Mouse (Mus musculus): Measurements from ENCODE around the gene Hoxb7. TPM values are rescaled to one million over a fixed set of nuclear protein-coding genes. Genes with fewer than 3 reads are reported as not detected.

The Hoxb7 gene
- polyA plus RNA-seq, 1 experiment from 2014 or later, result 45.6 TPM

- peaks cover 87% of the 10 kb centered on the region for H3K27me3 ChIP-seq (ENCODE audit: control insufficient read depth, insufficient read depth, low read length)
These were observed 48.6 kb downstream of the Hoxb7 start for GRCm38 (mm10) chr11:96334998-96335397.

GRCm38 (mm10) chr11:96336597-96336996, 50.2 kb downstream of the Hoxb7 start:
- Histone ChIP-seq H3K4me2 (replicated peaks) (peak overlapping the region; percentile 77), H3K27me3 (ENCODE audit: control insufficient read depth, insufficient read depth, low read length) (peaks cover 81% of the 10 kb centered on the region), H3K9me3 (ENCODE audit: control insufficient read depth, low read length) (no peaks in the 10 kb centered on the region), H3K36me3 (replicated peaks; ENCODE audit: control insufficient read depth, insufficient read depth) (0 out of 2 replicates have a peak, but pooled peaks cover 6% of the 10 kb centered on the region), H3K4me3 (replicated peaks; ENCODE audit: low read length) (peak overlapping the region; percentile 48), H3K27ac (peak overlapping the region; percentile 99), H3K4me1 (replicated peaks; ENCODE audit: control insufficient read depth, insufficient read depth, low read length) (peaks cover 27% of the 10 kb centered on the region), H3K9ac (peak overlapping the region; percentile 97)
- ATAC-seq (ENCODE audit: low FRiP score) (no peak), DNase-seq (ENCODE audit: low spot score) (no peak)
- WGBS, result 6% methylated on average over 2 of the region's 2 CpGs

More at GRCm38 (mm10) chr11:96334998-96335397, 48.6 kb downstream of the Hoxb7 start:
- no peaks in the 10 kb centered on the region for H3K9me3 ChIP-seq (ENCODE audit: control insufficient read depth, low read length)
- peak overlapping the region; percentile 99 for H3K27ac ChIP-seq
- H3K4me1 ChIP-seq (replicated peaks; ENCODE audit: control insufficient read depth, insufficient read depth, low read length), result peaks cover 27% of the 10 kb centered on the region
- no peak for DNase-seq (ENCODE audit: low spot score)
- peak overlapping the region; percentile 48 for H3K4me3 ChIP-seq (replicated peaks; ENCODE audit: low read length)
- peak overlapping the region; percentile 77 for H3K4me2 ChIP-seq (replicated peaks)
- H3K9ac ChIP-seq, result peak overlapping the region; percentile 97
- no peak for ATAC-seq (ENCODE audit: low FRiP score)
- 0 out of 2 replicates have a peak, but pooled peaks cover 6% of the 10 kb centered on the region for H3K36me3 ChIP-seq (replicated peaks; ENCODE audit: control insufficient read depth, insufficient read depth)
- 22% methylated on average over 3 of the region's 3 CpGs for WGBS

GRCm38 (mm10) chr11:96337026-96337425, 50.6 kb downstream of the Hoxb7 start:
- no peaks in the 10 kb centered on the region for H3K9me3 ChIP-seq (ENCODE audit: control insufficient read depth, low read length)
- H3K27ac ChIP-seq, result peak overlapping the region; percentile 99
- peaks cover 81% of the 10 kb centered on the region for H3K27me3 ChIP-seq (ENCODE audit: control insufficient read depth, insufficient read depth, low read length)
- no peak for DNase-seq (ENCODE audit: low spot score)
- H3K36me3 ChIP-seq (replicated peaks; ENCODE audit: control insufficient read depth, insufficient read depth), result 0 out of 2 replicates have a peak, but pooled peaks cover 6% of the 10 kb centered on the region
- 0% methylated on average over 6 of the region's 6 CpGs for WGBS
- peak overlapping the region; percentile 48 for H3K4me3 ChIP-seq (replicated peaks; ENCODE audit: low read length)
- H3K4me1 ChIP-seq (replicated peaks; ENCODE audit: control insufficient read depth, insufficient read depth, low read length), result peaks cover 27% of the 10 kb centered on the region
- H3K9ac ChIP-seq, result peak overlapping the region; percentile 97
- H3K4me2 ChIP-seq (replicated peaks), result peak overlapping the region; percentile 77
- ATAC-seq (ENCODE audit: low FRiP score), result no peak

GRCm38 (mm10) chr11:96338957-96339855, 52.8 kb downstream of the Hoxb7 start:
- Histone ChIP-seq H3K4me3 (replicated peaks; ENCODE audit: low read length) (peak overlapping the region; percentile 48), H3K27ac (peak overlapping the region; percentile 99), H3K9me3 (ENCODE audit: control insufficient read depth, low read length) (no peaks in the 10 kb centered on the region), H3K4me1 (replicated peaks; ENCODE audit: control insufficient read depth, insufficient read depth, low read length) (peaks cover 27% of the 10 kb centered on the region), H3K9ac (peak overlapping the region; percentile 97), H3K27me3 (ENCODE audit: control insufficient read depth, insufficient read depth, low read length) (peaks cover 77% of the 10 kb centered on the region), H3K4me2 (replicated peaks) (peak overlapping the region; percentile 77), H3K36me3 (replicated peaks; ENCODE audit: control insufficient read depth, insufficient read depth) (0 out of 2 replicates have a peak, but pooled peaks cover under 1% of the 10 kb centered on the region)
- ATAC-seq (ENCODE audit: low FRiP score) (no peak), DNase-seq (ENCODE audit: low spot score) (no peak)
- WGBS, result 12% methylated on average over 7 of the region's 7 CpGs

MicroRNA genes within 50 kb of the gene (microRNA counts, 519-probe panel; counts per million panel counts)
- microRNA mmu-miR-10a, result 6,554 counts per million, percentile 87 among the panel's probes with 10 or more counts
- not detected for microRNA mmu-miR-196a

Small RNA genes lying within 50 kb of the gene (microRNA-seq; reads per million reads assigned to microRNA genes)
- gene Mir10a (90,772 reads per million, percentile 100 among the genes with 10 or more reads in this experiment), gene Mir196a-1 (not detected)

Other genes with a start within 250 kb of the Hoxb7 start
- gene Ube2z, start 221.2 kb upstream of the Hoxb7 start, polyA plus RNA-seq (2014; fragmentation: Nextera tagmentation; extraction: Ambion mirVana), result 32.3 and 38.6 TPM in 2 replicates
- 950 and 1,009 TPM in 2 replicates for gene Atp5g1, start 211.0 kb upstream of the Hoxb7 start, polyA plus RNA-seq (2014; fragmentation: Nextera tagmentation; extraction: Ambion mirVana)
- gene Calcoco2, start 174.7 kb upstream of the Hoxb7 start, polyA plus RNA-seq (2014; fragmentation: Nextera tagmentation; extraction: Ambion mirVana), result not detected in 2 replicates
- gene Ttll6, start 152.8 kb upstream of the Hoxb7 start, polyA plus RNA-seq (2014; fragmentation: Nextera tagmentation; extraction: Ambion mirVana), result 0.33 and 0.37 TPM in 2 replicates
- not detected in 2 replicates for gene Hoxb13, start 92.3 kb upstream of the Hoxb7 start, polyA plus RNA-seq (2014; fragmentation: Nextera tagmentation; extraction: Ambion mirVana)
- 10.7 and 22.4 TPM in 2 replicates for gene Hoxb9, start 15.2 kb upstream of the Hoxb7 start, polyA plus RNA-seq (2014; fragmentation: Nextera tagmentation; extraction: Ambion mirVana)
- gene Hoxb8, start 4.7 kb upstream of the Hoxb7 start, polyA plus RNA-seq (2014; fragmentation: Nextera tagmentation; extraction: Ambion mirVana), result 41.2 and 50.6 TPM in 2 replicates
- gene Hoxb6, start 5.9 kb downstream of the Hoxb7 start, polyA plus RNA-seq (2014; fragmentation: Nextera tagmentation; extraction: Ambion mirVana), result 71.4 and 90.1 TPM in 2 replicates
- 140 and 157 TPM in 2 replicates for gene Hoxb5, start 16.7 kb downstream of the Hoxb7 start, polyA plus RNA-seq (2014; fragmentation: Nextera tagmentation; extraction: Ambion mirVana)
- gene Hoxb4, start 31.6 kb downstream of the Hoxb7 start, polyA plus RNA-seq (2014; fragmentation: Nextera tagmentation; extraction: Ambion mirVana), result 4.0 and 5.4 TPM in 2 replicates
- gene Hoxb3, start 36.7 kb downstream of the Hoxb7 start, polyA plus RNA-seq (2014; fragmentation: Nextera tagmentation; extraction: Ambion mirVana), result 12.8 and 17.2 TPM in 2 replicates
- 39.5 and 42.9 TPM in 2 replicates for gene Hoxb2, start 63.9 kb downstream of the Hoxb7 start, polyA plus RNA-seq (2014; fragmentation: Nextera tagmentation; extraction: Ambion mirVana)
- gene Hoxb1, start 79.1 kb downstream of the Hoxb7 start, polyA plus RNA-seq (2014; fragmentation: Nextera tagmentation; extraction: Ambion mirVana), result 0.33 and 0.56 TPM in 2 replicates
- gene Skap1, start 178.0 kb downstream of the Hoxb7 start, polyA plus RNA-seq (2014; fragmentation: Nextera tagmentation; extraction: Ambion mirVana), result 7.3 and 10.3 TPM in 2 replicates